Mouse (Mus musculus): ENCODE measurements at regions not wholly inside any gene's neighbourhood (a gene's known extent, or its start where the extent isn't known, plus 50 kb on each side); places are given as distances from the start of the nearest gene placed in this dataset.

DNA sequence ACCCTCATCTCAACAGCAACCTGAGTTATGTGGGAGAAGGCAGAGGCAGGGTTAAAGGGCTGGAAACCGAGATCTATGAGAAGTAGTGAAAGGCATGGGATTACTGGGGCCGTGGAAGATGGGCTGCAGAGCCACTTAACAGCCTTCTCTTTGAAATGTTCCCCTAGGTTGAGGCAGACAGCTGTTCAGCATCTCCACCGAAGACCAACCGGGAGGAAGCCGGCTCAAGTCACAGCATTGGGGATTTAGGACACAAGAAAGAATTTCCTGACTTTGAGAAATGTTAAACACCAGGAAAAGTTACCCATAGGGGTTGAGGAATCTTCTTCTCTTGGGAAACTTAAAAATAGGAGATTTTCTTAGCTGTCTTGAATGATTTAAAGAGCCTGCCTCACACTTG, 283.4 kb upstream of the Pard3b start:
- TF ChIP-seq CTCF (IDR thresholded peaks at IDR 0.05; ENCODE audit: low read depth) (no peak), EP300 (IDR thresholded peaks at IDR 0.05; ENCODE audit: low read depth) (no peak)
